Mouse (Mus musculus) induced T-regulatory cell, adult 2 months (primary cell): ENCODE measurements around the gene Rin2.
"Not testable (repeated sequence)": the region's sequence is repeated elsewhere in the genome, so short reads cannot be mapped to it uniquely, and the experiment has no call there.

Experiments used
- DNase-seq: peaks from one replicate; pipeline ENCODE4 v3.0.0-alpha.2; 2012; ENCODE audit warnings: low read depth

The Rin2 gene

DNA sequence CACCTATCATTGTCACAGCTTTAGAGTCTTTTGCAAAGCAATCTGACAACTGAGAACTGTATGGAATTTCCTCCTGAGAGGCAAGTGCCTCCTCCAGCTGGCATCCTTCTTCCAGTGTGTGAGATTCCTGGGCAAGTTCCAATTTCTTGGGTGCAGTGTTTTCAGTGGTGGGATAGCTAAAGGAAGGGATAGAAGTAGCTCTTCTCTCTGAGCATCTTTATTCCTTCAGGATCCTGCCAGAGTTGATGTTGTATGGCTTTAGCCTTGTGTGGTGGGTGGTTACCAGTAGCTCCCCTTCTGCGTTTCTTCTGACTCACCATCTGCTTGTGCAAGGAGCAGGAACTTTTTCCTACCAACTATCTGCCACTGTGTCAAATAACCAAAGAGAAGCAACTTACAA lies 9.1 kb downstream of the Rin2 start:
- no peak for DNase-seq

DNA sequence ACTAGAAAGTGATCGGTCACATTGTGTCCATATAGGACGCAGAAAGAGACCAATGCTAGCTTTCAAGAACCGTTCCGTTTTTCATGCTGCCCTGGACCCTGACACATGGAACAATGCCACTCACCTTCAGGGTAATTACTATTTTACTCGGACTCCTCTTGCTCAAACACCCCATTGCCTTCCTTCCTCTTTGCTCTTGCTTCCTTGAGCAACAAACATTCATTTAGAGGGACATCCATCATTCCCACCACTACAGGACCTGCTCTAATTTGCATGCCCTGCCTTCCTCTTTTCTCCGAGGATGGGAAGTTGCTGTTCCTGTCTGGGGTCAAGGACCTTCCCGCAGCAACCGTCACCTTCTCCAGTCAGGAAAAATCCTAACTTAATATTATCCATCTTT lies 9.9 kb downstream of the Rin2 start:
- no peak for DNase-seq

DNA sequence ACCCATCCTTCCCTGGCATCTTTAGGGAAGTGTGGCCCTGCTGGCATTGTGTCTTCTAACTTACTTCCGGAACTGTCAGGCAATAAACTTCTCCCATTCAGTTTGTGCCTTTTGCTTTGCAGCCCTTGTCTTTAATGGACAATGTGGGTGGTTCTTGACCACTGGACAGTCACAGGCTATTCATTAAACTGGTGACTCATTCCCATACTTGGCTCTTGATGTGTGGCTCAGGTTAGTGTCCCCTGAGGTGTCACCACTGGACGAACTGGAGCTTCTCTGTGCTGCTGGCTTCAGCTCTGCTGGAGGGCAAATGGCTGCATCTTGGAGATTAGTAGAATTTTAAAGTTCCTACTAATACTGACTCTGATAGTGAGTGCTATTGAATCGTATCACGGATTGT lies 11.0 kb downstream of the Rin2 start:
- no peak for DNase-seq

DNA sequence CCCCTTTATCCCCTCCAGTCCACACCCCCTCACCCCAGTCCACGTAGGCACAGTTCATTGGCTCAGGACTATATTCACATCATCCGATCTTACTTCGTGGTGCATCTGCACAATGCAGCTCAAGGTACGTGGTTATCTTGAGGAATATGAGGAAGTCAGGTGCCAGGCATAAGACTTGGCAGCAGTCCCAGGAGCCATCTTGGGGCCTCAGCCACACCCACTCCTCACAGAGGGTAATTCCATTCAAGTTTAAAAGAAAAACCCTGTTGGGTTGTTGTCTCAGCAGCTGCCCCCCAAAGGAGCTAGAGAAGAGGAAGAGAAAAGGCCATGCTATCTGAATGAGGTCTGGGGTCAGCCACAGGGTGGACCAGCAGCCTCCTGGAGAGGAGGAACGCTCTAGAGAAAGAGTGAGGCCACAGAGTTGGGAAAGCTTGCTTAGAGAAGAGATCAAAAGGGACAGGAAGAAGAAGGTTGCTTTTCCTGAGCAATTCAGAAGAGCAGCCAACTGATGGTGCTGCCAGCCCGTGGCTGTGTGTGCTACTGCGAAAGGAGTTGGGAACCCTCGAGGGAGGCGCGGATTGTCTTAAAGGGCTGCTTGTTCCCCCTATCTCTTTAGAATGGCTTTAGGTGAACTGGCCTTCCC lies 16.5 kb downstream of the Rin2 start:
- DNase-seq: no peak

DNA sequence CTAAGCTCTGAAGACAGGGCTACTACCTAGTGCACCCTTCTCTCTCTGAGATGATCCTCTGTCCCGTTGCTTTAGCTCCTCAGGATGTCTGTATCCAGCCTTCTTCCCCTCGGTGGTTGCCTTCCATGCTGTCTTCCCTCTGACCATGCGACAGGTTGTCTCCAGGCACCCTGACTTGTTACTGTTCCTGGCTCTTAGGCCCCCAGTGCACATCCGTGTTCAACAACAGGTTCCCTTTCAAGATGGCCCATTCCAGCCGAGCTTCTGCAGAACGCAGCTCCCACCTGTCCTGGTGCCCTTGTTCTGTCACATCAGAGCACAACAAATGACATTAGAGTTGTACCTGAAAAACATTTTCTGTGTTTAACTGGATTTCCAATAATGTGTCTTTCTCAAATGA lies 22.1 kb downstream of the Rin2 start:
- no peak for DNase-seq

DNA sequence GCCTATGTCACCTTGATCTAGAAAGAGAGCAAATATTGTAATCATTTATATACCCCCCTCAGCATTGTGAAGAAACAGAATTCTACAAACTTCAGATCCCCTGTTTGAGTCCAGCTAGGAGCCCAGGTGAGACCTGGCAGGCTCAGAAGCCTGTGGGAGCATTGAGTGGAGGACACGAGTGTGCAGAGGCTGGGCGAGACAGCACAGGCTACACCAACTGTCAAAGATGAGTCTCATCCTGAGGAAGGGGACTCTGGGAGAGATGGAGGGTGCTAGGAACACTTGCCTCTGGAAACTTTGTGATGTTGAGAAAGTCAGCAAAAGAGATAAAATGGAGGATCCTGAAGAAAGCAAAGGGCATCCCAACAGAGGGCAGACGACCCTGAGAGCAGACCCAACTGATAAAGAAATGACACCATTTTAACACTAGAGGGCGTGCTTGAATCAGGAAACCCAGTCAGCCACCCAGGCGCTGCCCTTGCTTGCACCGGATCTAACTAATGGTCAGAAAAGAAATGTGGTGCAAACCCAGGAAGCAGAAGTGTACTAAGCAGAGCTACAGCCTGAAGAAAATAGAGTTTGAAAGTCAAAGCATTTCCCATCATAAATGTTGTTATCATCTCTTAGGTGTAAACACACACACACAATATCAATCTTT lies 24.5 kb downstream of the Rin2 start:
- peak; percentile 68 for DNase-seq

DNA sequence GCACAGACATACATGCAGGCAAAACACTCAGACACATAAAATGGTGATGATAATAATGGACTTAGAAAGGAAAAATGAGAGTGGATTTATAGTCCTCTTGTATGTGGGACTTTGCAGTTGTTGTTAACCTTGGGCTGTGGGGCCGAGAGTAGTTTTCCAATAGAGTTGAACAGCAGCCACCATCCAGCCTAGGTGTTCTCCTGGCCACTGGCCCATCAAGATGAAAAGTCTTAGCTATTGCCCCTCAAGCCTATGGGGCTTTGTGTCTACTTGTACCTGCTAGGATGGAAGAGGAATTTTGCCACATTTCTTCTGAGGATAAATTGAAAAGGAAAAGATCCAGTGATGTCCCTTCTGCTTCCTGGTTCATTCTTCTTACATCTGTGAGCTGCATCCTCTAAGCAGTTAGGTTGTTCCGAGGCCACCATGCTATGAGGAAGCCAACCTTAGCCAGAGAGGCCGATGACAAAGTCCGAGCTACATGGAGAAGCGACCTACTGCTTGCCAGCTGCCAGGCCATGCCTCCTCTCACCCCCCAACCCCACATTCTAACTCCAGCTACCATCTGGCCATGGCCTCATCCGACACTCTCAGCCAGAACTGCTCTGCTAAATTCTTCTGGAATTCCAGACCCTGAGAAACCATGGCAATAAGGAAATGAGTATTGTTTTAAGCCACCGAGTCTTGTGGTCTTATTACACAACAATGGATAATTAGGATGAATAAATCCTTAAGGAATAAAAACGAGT lies 25.4 kb downstream of the Rin2 start:
- DNase-seq: no peak

DNA sequence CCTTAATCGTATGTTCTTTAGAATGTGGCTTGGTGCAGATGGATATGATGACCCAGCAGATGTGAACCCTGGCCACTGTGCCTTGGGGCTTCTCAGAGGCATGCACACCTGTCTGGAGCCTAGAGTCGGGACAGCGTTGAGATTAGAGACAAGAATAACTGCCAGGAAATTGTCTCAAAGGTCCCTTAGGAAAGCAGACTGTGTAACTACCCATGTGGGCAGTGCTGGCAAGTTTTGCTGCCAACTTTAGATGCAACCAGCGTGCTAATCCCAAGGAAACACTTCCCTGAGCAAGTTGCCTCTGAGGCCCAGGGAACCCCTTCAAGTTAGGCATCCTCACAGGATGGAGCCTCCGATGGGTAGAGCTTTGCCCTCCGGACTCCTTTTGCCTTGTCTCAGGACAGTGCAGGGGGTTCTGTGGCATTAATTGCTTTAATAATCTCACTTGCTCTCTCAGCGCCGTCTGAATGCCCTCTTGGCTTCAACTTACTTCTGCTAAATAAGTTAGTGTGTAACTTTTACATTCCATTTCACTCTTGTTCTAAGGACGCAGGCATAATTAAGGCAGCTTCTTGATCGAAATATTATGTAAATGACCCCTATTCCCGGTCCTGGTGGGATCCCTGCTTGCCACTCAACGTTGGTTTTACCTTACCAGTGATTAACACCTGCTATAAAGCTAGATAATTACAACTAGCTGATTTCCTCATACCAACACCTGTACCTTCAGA lies 26.8 kb downstream of the Rin2 start:
- DNase-seq: no peak

DNA sequence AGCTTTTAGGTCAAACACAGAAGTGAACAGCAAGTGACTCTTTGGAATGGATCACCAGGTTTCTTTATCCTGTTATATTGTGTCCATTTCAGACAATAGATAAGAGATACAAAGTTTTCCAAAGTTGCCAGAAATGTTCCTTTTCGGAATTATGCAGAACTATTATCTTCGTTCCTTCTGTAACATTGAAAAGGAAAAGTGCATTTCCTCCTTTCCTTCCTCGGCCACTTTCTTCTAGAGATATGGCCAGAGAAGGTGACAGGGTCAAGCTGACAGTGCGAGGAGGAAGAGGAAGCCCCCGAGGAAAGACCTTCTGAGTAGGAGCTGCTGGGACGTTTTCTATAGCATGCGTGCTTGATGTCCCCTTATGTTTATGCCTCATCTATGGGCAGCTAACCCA lies 29.7 kb downstream of the Rin2 start:
- DNase-seq: no peak

DNA sequence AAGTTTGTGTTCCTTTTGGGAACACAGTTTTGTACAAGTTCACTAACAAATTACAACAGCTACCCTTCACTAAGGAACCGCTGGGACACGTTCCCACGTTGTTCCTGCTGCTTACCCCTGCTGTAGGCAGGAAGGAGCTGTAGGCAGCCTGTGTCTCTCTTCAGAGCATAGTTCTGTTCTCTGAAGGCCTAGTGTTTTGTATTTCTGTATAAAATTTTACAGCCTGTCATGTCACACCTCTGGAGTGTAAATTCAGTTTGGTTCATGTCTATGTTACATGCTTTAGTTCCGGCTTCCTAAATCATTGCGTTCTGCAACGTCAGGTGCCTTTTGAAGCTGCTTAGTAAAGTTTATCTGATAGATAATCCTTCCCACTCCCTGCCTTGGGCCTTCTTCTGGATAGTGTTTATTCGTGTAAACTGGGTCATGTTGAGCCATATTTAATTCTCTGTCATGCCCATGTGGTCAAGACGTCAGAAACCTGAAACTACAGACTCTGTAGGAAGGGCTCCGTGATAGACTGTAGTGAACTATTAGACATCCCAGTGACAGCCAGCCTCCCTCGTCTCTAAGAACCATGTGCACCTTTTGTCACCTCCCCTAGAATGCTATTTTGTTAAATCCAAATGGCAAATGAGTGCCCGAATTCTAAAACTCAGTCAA lies 34.8 kb downstream of the Rin2 start:
- DNase-seq: no peak

DNA sequence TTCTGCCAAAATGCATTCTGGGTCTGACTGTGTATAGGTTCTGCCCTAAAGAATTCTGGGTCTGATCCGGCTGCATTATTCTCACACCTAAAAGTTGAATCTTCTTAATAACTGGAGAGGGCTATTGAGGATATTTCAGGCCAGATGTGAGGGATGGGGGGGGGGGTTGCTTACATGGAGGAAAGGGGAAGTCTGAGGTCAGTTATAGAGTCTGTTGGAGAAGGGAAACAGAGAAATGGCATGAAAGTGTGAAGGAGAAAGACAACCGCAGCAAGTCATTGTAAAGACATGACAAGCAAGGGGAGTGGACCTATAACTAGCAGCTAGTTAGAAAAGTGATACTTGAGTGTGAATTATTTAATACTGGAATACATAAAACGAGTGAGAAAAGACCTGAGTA lies 36.5 kb downstream of the Rin2 start:
- no peak for DNase-seq

DNA sequence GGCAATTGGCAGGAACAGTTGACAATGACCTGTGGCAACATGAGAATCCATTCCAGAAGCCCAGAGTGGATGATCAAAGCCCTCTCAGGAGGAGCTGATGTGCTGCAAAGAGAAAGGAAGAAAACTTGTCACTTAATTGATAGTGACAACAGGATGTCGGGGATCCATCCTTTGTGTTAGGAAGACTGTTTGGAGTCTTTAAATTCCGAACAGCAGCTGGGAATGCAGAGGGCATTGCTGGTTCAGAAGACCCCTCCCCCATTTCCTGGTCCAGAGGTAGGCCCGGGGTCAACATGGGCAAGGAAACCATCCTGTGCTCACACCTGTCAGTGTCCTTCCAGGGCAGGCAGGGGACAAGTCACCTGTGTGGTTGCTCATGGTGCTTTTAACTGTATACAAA lies 37.0 kb downstream of the Rin2 start:
- no peak for DNase-seq

DNA sequence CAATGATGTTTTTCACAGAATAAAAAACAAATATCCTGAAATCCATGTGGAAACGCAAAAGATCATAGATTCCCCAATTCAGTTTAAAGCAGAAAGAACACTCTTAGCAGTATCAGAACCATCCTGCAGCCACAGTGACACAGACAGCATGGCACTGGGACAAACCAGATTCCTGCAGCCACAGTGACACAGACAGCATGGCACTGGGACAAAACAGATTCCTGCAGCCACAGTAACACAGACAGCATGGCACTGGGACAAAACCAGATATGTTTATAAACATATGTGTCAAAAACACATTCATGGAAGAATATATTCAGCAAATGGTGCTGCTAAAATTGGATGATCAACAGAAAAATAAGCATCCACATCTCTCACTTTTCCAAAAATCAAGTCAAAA lies 42.5 kb downstream of the Rin2 start:
- DNase-seq: no peak

DNA sequence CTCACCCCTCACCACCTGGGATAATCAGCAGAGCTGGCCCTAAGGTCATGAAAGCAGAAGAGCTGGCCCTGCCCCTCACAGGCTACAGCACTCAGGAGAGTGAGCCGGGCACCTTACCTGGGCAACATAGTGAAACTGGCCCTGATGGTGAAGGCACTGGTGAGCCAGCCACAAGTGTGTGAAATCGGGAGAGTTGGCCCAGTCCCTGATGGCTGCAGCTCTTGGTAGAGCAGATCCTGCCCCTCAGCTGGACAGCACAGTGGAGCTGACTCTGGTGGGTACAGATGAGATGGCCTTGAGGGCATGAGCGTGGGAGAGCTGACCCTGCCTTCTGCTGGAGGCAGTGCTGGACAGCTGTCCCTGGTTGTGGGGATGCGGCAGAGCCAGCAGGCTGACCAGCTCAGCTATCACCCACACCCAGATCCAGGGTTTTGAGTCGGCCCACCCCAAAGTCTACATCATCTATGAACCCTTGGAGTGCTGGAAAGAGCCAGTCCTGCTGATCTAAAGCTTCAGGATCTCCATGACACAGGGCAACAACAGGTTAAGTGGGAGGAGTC lies 43.7 kb downstream of the Rin2 start:
- no peak for DNase-seq

DNA sequence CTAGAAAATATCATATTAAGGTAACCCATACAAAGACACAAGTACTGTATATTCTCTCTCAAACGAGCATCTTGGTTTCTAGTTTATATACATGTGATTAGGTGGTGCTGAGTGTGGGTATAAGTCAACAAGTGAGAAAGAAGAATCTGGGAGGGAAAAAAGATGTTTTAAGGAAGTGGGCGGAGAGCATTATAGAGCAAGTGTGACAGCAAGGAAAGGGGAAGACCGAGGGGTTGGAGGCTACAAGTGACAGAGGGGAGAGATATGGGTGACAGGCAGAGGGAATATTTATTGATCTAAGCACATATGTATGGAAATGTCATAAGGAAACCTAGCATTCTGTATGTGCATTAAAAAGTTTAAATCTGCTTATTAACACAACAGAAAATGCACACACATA lies 45.1 kb downstream of the Rin2 start:
- DNase-seq: no peak

DNA sequence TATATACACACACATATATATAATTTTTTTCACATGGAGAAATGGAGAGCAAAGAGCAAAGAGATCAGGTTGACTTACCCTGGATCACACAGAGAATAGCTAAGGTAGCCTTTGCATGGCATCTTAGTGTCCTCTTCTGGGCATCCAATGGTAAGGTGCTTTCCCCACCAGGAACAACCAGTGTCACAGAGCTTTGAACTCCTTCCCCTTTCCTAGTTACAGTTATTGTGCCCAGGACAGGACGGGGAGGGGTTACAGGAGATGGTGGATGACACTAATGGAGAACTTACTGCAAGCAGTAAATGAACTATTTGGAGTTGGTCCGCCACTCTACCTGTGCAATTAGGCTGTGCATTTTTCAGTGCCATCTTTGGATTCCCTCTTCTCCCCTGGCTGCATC lies 45.7 kb downstream of the Rin2 start:
- DNase-seq: no peak

DNA sequence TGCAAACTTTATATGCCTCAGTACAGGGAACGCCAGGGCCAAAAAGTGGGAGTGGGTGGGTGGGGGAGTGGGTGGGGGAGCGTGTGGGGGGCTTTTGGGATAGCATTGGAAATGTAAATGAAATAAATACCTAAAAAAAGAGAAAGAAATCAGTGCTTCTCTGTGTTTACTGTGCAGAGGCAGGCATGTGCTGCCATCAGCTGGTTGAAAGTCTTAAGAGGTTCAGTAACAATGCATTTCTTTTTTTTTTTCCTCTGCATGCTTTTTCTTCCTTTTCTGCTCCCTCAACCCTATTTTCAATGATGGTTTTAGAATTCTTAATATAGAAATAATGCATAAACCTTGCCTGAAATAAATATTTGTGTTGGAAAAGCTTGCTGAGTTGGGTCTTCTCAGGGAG lies 47.3 kb downstream of the Rin2 start:
- DNase-seq: not testable (repeated sequence)

DNA sequence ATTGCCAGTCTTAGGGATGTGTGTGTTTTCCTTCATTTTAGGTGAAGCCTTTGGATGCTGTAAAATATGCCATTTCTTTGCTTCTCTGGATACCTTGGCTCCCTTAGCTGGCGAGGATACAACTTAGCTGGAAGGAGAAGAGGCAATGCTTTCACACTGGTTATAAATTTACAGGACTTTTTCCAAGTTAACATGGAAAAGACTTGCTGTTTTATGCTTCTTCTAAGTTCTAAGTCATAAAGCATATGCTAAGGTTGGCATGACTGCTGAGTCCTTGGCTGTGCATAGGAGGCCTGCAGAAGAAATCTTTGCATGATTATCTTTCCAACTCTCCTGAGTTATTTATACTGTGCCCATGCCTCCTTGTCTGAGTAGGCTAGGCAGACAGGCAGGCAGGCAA lies 49.3 kb downstream of the Rin2 start:
- no peak for DNase-seq

DNA sequence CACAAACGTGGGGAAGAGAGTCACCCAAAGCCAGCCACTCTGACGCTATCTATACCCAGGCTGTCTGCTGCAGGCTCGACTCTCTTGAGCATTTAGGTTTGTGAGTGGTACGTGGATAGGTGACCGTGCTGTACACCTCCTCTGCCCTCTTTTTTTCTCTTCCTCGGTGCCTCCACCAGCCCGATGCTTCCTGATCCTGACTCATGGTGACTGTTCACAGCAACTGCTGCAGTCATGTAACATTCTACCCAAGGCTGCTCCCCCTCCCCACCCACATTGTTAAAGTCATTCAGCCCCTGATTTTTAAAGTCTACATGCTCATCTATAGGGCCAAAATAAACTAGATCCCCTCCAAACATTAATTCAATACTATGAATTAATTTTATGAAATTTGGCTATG lies 54.4 kb downstream of the Rin2 start:
- DNase-seq: no peak

DNA sequence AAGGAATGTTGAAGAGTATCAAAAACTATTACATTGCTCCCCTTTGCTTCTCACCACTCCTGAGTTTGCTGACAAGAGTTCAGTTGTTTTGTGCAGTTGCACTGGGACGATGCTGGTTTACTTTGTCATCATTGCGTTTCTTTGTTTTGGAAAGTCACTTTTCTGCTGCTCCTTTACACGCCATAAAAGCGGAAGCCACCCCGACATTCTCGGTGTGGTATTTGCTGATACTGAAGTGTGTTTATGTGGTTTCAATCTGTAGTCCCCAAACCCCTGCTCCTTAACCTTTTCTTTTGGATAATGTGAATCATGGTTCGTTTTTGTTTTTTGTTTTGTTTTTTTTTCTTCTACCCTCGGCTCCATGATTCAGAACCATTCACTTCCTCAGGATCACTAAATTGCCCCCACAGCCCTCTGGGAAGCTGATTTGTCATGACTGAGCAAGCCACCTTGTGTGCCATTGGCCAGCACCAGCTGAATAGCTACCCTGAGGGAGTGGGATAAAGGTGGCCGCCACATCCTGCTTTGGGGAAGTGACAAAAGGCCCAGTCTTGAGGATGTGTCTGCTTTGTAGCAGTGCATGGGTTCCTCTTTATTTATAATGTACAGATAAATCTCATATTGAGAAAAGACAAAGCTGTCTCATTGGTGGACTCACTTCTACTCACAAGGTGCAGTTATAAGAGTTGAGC lies 55.3 kb downstream of the Rin2 start:
- peak; percentile 53 for DNase-seq

DNA sequence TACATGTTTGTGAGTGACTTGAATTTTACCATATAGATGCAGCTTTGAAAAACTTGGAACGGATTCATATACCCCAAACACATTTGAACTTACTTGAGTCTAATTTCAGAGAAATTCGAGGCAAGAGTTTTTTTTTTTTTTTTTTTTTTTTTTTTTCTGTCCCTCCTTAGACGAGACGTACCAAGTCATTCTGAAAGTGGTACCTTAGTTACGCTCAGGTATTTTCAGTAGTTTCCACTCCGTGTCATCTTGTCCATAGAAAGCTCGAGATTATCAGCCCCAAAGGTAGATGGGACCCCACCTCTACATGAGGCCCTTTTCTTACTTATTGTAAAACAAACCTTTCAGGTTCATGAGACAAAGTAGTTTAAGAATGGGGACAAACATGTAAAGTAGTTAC lies 55.9 kb downstream of the Rin2 start:
- DNase-seq: peak; percentile 56
